Mouse (Mus musculus) cortical plate, adult 2 months (tissue): Measurements from ENCODE around the gene Slc2a10. TPM values are rescaled to one million over a fixed set of nuclear protein-coding genes. Genes with fewer than 3 reads are reported as not detected.

Source experiments
- H3K27ac ChIP-seq: fragments of 200-500 bp; 2 replicates; pipeline ENCODE4 v1.5.1; 2012; ENCODE audit warnings: low read length, control low read depth, inconsistent platforms; ENCODE audit not compliant: insufficient read depth
- H3K4me1 ChIP-seq: fragments of 200-500 bp; 2 replicates; pipeline ENCODE4 v1.6.1; 2011; ENCODE audit warnings: low read length; ENCODE audit not compliant: control insufficient read depth, insufficient read depth
- H3K4me3 ChIP-seq: fragments of 200-500 bp; 2 replicates; pipeline ENCODE4 v1.5.1; 2011; ENCODE audit warnings: mild to moderate bottlenecking, low read length, control low read depth; ENCODE audit not compliant: insufficient read depth
- CTCF ChIP-seq: fragments of 200-500 bp; IDR thresholded peaks from 2 replicates; pipeline ENCODE4 v1.5.1; 2011; ENCODE audit warnings: mild to moderate bottlenecking, control low read depth, low read length; ENCODE audit not compliant: insufficient read depth; ENCODE audit errors: extremely low read depth
- POLR2A ChIP-seq: fragments of 200-500 bp; IDR thresholded peaks from 2 replicates; pipeline ENCODE4 v1.6.1; 2011; ENCODE audit warnings: mild to moderate bottlenecking, low read length, control low read depth; ENCODE audit not compliant: insufficient read depth; ENCODE audit errors: extremely low read depth
- polyA plus RNA-seq: library from polyadenylated mRNA; depleted of rRNA; stranded (reverse); fragments of >200 nt; gene quantifications from 2 replicates; pipeline ENCODE4 v1.2.3, GENCODE M21; 2012

Gene Slc2a10
- polyA plus RNA-seq, 1 experiment: 1.7 TPM

GRCm38 (mm10) chr2:165525609-165526008, 22.0 kb downstream of the Slc2a10 start:
- no peak for TF ChIP-seq POLR2A
- TF ChIP-seq CTCF: peak; percentile 28; the same call in 1 of the 2 replicates
- H3K4me1 ChIP-seq: no peaks in the 10 kb centered on the region

GRCm38 (mm10) chr2:165529106-165529505, 25.5 kb downstream of the Slc2a10 start:
- no peak for TF ChIP-seq POLR2A
- TF ChIP-seq CTCF: peak; percentile 99
- Histone ChIP-seq H3K27ac (no peak overlapping the region), H3K4me1 (no peaks in the 10 kb centered on the region), H3K4me3 (no peak overlapping the region)

More at GRCm38 (mm10) chr2:165525609-165526008, 22.0 kb downstream of the Slc2a10 start:
- Histone ChIP-seq H3K27ac (no peak overlapping the region), H3K4me3 (no peak overlapping the region)

DNA sequence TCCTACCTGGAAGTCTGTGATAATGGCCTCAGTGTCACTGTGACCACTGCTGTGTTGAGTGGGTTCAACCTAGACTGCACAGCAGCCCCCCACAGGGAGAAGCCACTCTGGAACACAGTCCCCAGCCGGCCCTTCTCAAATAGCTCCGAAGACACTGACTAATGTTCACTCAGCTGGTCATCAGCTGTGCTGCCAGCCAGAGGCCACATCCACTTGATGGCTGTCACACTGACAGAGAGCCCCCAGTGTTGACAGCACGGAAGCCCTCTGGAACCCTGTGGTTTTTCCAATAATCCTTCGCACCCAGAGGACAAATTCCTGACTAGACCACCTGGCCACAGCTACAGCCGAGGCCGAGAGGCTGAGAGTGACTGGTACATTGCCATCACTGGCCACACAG, 30.2 kb downstream of the Slc2a10 start:
- no peak overlapping the region for H3K27ac ChIP-seq
- no peaks in the 10 kb centered on the region for H3K4me1 ChIP-seq
- no peak overlapping the region for H3K4me3 ChIP-seq
- TF ChIP-seq POLR2A (no peak), CTCF (no peak)

GRCm38 (mm10) chr2:165540975-165541374, 37.4 kb downstream of the Slc2a10 start:
- TF ChIP-seq POLR2A: no peak
- TF ChIP-seq CTCF: no peak
- Histone ChIP-seq H3K4me3 (no peak overlapping the region), H3K4me1 (no peaks in the 10 kb centered on the region), H3K27ac (no peak overlapping the region)

GRCm38 (mm10) chr2:165542939-165543669, 39.5 kb downstream of the Slc2a10 start:
- Histone ChIP-seq H3K27ac (no peak overlapping the region), H3K4me1 (no peaks in the 10 kb centered on the region), H3K4me3 (no peak overlapping the region)
- TF ChIP-seq POLR2A (no peak), CTCF (no peak)

- no peak overlapping the region for H3K27ac ChIP-seq
Measured at GRCm38 (mm10) chr2:165543670-165544016, 40.1 kb downstream of the Slc2a10 start.

DNA sequence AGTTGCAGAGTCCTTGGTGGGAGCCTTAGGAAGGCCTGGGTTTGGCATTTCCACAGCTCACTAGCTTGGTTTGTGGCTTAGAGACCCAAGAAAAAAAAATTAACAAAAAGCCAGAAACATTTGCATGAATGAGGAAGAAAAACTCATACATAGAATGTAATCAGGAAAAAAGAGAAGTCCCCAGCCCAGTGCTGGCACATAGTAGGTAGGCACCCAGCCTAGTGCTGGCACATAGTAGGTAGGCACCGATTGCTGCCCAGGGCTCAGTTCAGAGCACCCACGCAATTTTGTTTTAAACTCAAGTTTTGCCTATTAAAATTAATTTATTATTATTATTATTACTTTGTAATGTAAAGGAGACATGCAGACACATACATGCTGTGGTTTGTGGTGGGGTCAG, 42.1 kb downstream of the Slc2a10 start:
- Histone ChIP-seq H3K4me1 (no peaks in the 10 kb centered on the region), H3K27ac (no peak overlapping the region), H3K4me3 (no peak overlapping the region)
- no peak for TF ChIP-seq CTCF
- no peak for TF ChIP-seq POLR2A

More at GRCm38 (mm10) chr2:165543670-165544016, 40.1 kb downstream of the Slc2a10 start:
- Histone ChIP-seq H3K4me1 (no peaks in the 10 kb centered on the region), H3K4me3 (no peak overlapping the region)
- no peak for TF ChIP-seq POLR2A
- no peak for TF ChIP-seq CTCF

GRCm38 (mm10) chr2:165546341-165546740, 42.8 kb downstream of the Slc2a10 start:
- Histone ChIP-seq H3K4me1 (no peaks in the 10 kb centered on the region), H3K4me3 (no peak overlapping the region), H3K27ac (no peak overlapping the region)
- TF ChIP-seq CTCF (no peak), POLR2A (no peak)

GRCm38 (mm10) chr2:165547410-165547809, 43.8 kb downstream of the Slc2a10 start:
- no peak overlapping the region for H3K4me3 ChIP-seq
- TF ChIP-seq CTCF: no peak
- TF ChIP-seq POLR2A: no peak
- H3K27ac ChIP-seq: no peak overlapping the region
- no peaks in the 10 kb centered on the region for H3K4me1 ChIP-seq

DNA sequence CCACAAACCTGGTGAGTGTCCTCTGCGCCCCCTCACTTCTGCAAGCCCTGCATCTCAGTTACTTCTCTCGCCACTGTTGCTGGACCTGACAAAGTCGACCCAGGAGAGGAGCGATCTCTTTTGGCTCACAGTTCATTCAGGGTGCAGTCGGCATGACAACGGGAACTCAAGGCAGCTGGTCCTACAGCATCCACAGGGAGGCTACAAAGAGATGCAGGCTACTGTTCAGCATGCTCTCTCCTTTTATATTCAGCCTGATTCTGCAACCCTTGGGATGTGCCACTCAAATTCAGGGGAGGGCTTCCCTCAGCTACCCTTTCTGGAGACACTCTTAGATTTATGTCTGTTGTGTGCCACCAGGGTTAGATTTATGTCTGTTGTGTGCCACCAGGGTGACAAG, 45.0 kb downstream of the Slc2a10 start:
- no peak overlapping the region for H3K4me3 ChIP-seq
- TF ChIP-seq CTCF: no peak
- no peak for TF ChIP-seq POLR2A
- H3K4me1 ChIP-seq: no peaks in the 10 kb centered on the region
- no peak overlapping the region for H3K27ac ChIP-seq
